Comparison of ENCODE assay signal across 9 mouse cellular contexts in genomic region chr16:28850881-28851280, GRCm38 (mm10).
A peak's percentile ranks its signal among the peaks of the same experiment; 100 is the strongest.
DNase-seq lines count a peak whose midpoint lies in the region; ATAC-seq lines count a peak whose summit lies in the region.
"Had no signal": no experiment of that assay in that cellular context is flagged by ENCODE, and none has a peak within 500 bp of the region (broad histone marks: within the 10 kb centered on the region; RNA-seq: fewer than 3 reads in every experiment).

No protein-coding gene starts in this region.

- H3K4me3 ChIP-seq in forebrain, embryonic 16.5 days (replicated peaks; ENCODE audit: low read length): no peak overlapping the region
- no peak overlapping the region for H3K4me3 ChIP-seq in midbrain, embryonic 15.5 days

- peak; percentile 24 for DNase-seq in adrenal gland, postnatal 14 days
- no peak for DNase-seq in adrenal gland, postnatal 10 days
- peak; percentile 31 to 50 for DNase-seq in layer of hippocampus, adult 18-20 months (ENCODE audit: low spot score in 2 of 2)
- DNase-seq in layer of hippocampus, adult 9-10 months (ENCODE audit: low spot score): no peak
- DNase-seq in gastrocnemius, postnatal 4 days (ENCODE audit: low spot score in 2 of 2): no peak
- no peak for DNase-seq in ovary, postnatal 36 days (ENCODE audit: low spot score)

- 29% methylated on average over 14 of the region's 14 CpGs for WGBS in forebrain, embryonic 16.5 days
- WGBS in midbrain, embryonic 15.5 days: 53% methylated on average over 14 of the region's 14 CpGs

- no peaks in the 10 kb centered on the region for H3K36me3 ChIP-seq in forebrain, embryonic 16.5 days (ENCODE audit: control insufficient read depth, insufficient read depth)
- H3K36me3 ChIP-seq in midbrain, embryonic 15.5 days (replicated peaks): no peaks in the 10 kb centered on the region

- H3K27ac ChIP-seq in forebrain, embryonic 16.5 days (ENCODE audit: low read length): no peak overlapping the region
- no peak overlapping the region for H3K27ac ChIP-seq in midbrain, embryonic 15.5 days
- H3K27ac ChIP-seq: liver, embryonic 14.5 days had no signal

- peaks cover 16% of the 10 kb centered on the region for H3K4me1 ChIP-seq in forebrain, embryonic 16.5 days (replicated peaks; ENCODE audit: control insufficient read depth, insufficient read depth, low read length)
- H3K4me1 ChIP-seq in midbrain, embryonic 15.5 days: peaks cover 13% of the 10 kb centered on the region; the same call in 1 of the 2 replicates

- peak overlapping the region; percentile 37 for H3K4me2 ChIP-seq in forebrain, embryonic 16.5 days (ENCODE audit: low read length)
- no peak overlapping the region for H3K4me2 ChIP-seq in midbrain, embryonic 15.5 days

- H3K9ac ChIP-seq in forebrain, embryonic 16.5 days (replicated peaks; ENCODE audit: low read depth, low read length): no peak overlapping the region
- no peak overlapping the region for H3K9ac ChIP-seq in midbrain, embryonic 15.5 days
- H3K9ac ChIP-seq: liver, embryonic 14.5 days had no signal

- no peaks in the 10 kb centered on the region for H3K9me3 ChIP-seq in forebrain, embryonic 16.5 days (ENCODE audit: control insufficient read depth, low read length)
- H3K9me3 ChIP-seq in midbrain, embryonic 15.5 days: no peaks in the 10 kb centered on the region

- peaks cover 10% of the 10 kb centered on the region for H3K27me3 ChIP-seq in forebrain, embryonic 16.5 days (replicated peaks; ENCODE audit: control insufficient read depth, insufficient read depth, low read length)
- no peaks in the 10 kb centered on the region for H3K27me3 ChIP-seq in midbrain, embryonic 15.5 days (replicated peaks)

- ATAC-seq in forebrain, embryonic 16.5 days: peak; percentile 73
- peak; percentile 51 for ATAC-seq in midbrain, embryonic 15.5 days (replicated peaks)

Comparison
In these comparisons a context has a peak if more than half of its experiments do, and no peak if none do; other contexts are left out.
1. DNase-seq: peak in adrenal gland, postnatal 14 days (single experiment) and layer of hippocampus, adult 18-20 months (2 of 2); none in adrenal gland, postnatal 10 days (single experiment), layer of hippocampus, adult 9-10 months (single experiment), gastrocnemius, postnatal 4 days (0 of 2) and ovary, postnatal 36 days (single experiment).